Mouse (Mus musculus): ENCODE measurements around the gene Lars2.

GRCm38 (mm10) chr9:123367636-123368035, 909 bp downstream of the Lars2 start:
- TF ChIP-seq GATA1 (IDR thresholded peaks at IDR 0.05; ENCODE audit: low read length) = no peak
- no peak for TF ChIP-seq TAL1 (IDR thresholded peaks at IDR 0.05; ENCODE audit: low read length)
